Mouse (Mus musculus) heart, adult 2 months (tissue): ENCODE measurements at regions not wholly inside any gene's neighbourhood (a gene's known extent, or its start where the extent isn't known, plus 50 kb on each side); places are given as distances from the start of the nearest gene placed in this dataset.

Source experiments
- CTCF ChIP-seq: fragments of 200-600 bp; IDR thresholded peaks from 2 replicates; pipeline ENCODE4 v1.8.1; 2022; ENCODE audit warnings: antibody characterized with exemption, mild to moderate bottlenecking, moderate library complexity
- EP300 ChIP-seq: fragments of 200-500 bp; IDR thresholded peaks from 2 replicates; pipeline ENCODE4 v1.6.1; 2011; ENCODE audit warnings: low read depth, low read length, control low read depth; ENCODE audit not compliant: insufficient read depth
- POLR2A ChIP-seq: fragments of 200-500 bp; IDR thresholded peaks from 2 replicates; pipeline ENCODE4 v1.6.1; 2011; ENCODE audit warnings: mild to moderate bottlenecking, low read depth, low read length, control low read depth; ENCODE audit not compliant: insufficient read depth

DNA sequence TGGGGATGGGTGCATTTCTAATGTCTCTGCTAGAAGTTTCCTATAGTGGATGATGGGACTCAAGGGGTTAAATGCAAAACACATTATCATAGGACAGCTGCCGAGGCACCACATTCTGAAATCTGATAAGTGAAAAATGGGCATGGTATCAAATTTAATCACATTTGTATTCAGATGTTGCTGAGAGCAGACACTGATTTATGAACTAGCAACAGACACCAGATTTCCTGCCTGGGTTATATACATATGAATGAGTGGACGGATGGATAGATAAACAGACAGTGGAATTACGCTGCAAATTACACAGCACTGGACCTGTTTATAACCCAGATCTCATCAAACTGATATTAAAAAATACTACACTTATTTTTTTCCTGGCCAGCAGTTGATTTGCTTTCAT, 166.2 kb downstream of the Cmpk2 start:
- TF ChIP-seq CTCF (no peak), POLR2A (no peak), EP300 (no peak)
